Mouse (Mus musculus) CD4-positive, CD25-positive, alpha-beta regulatory T cell, adult 9 weeks (primary cell): ENCODE results near the gene Olfr1380. TPM values are rescaled to one million over a fixed set of nuclear protein-coding genes. Genes with fewer than 3 reads are reported as not detected.

ENCODE experiments used
- polyA plus RNA-seq: library from polyadenylated mRNA; unstranded; fragments of 100-300 nt; shearing (Covaris generic); gene quantifications from one replicate; pipeline ENCODE4 v1.2.1, GENCODE M21; 2017

Olfr1380 gene
- not detected for polyA plus RNA-seq

GRCm38 (mm10) chr11:49556578-49556977 is at the start of gene Olfr1380:
Olfr1380 (plus strand) TSS chr11:49556878.

GRCm38 (mm10) chr11:49519348-49519747 is 37.3 kb upstream of the Olfr1380 start, which contains the start of gene Olfr1383:
Olfr1383 (plus strand) TSS chr11:49519648.

GRCm38 (mm10) chr11:49527947-49528346 is 28.7 kb upstream of the Olfr1380 start, which contains the start of gene Olfr1382:
Olfr1382 (plus strand) TSS chr11:49528247.

GRCm38 (mm10) chr11:49543149-49543548 is 13.5 kb upstream of the Olfr1380 start, which contains the start of gene Olfr1381:
Olfr1381 (plus strand) TSS chr11:49543449.

GRCm38 (mm10) chr11:49608938-49609867 is 52.5 kb downstream of the Olfr1380 start, which contains the start of gene Flt4:
Flt4 (plus strand) TSS chr11:49609263.

Other genes starting within 250 kb of the Olfr1380 start
- gene Olfr1391, start 234.1 kb upstream of the Olfr1380 start, polyA plus RNA-seq: not detected
- gene Olfr1390, start 221.7 kb upstream of the Olfr1380 start, polyA plus RNA-seq: not detected
- not detected for gene Olfr1389, start 133.8 kb upstream of the Olfr1380 start, polyA plus RNA-seq
- not detected for gene Olfr1388, start 120.3 kb upstream of the Olfr1380 start, polyA plus RNA-seq
- not detected for gene Olfr1387, start 101.5 kb upstream of the Olfr1380 start, polyA plus RNA-seq
- not detected for gene Olfr1386, start 91.8 kb upstream of the Olfr1380 start, polyA plus RNA-seq
- gene Olfr1385, start 67.8 kb upstream of the Olfr1380 start, polyA plus RNA-seq: not detected
- not detected for gene Olfr1384, start 50.2 kb upstream of the Olfr1380 start, polyA plus RNA-seq
- not detected for gene Olfr1383, start 37.2 kb upstream of the Olfr1380 start, polyA plus RNA-seq
- not detected for gene Olfr1382, start 28.6 kb upstream of the Olfr1380 start, polyA plus RNA-seq
- gene Olfr1381, start 13.4 kb upstream of the Olfr1380 start, polyA plus RNA-seq: not detected
- not detected for gene Flt4, start 52.4 kb downstream of the Olfr1380 start, polyA plus RNA-seq
- not detected for gene Scgb3a1, start 106.7 kb downstream of the Olfr1380 start, polyA plus RNA-seq
- gene Cnot6, start 155.8 kb downstream of the Olfr1380 start, polyA plus RNA-seq: 12.1 TPM
- 1.5 TPM for gene Gfpt2, start 237.3 kb downstream of the Olfr1380 start, polyA plus RNA-seq